ENCODE assay signal across 9 mouse cellular contexts in the genomic region with DNA sequence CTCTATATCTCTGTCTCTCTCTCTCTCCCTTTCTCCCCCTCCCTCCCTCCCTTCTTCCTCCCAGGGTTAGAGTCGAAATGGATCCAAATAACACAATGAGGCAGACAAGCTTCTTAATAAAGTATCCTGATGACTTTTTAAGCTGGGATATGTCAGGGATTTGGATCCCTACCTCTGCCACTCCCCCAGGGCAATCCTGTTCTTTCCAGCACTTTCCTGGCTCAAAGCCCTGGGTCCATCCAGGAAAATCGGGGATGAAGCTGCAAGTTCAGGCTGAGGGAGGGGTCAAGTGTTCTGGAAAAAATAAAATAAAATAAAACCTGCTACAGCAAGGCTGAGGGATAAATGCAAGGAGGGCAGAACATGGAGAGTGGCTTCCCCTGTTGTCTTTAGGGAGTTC. TPM values are rescaled to one million over a fixed set of nuclear protein-coding genes. Genes with fewer than 3 reads are reported as not detected.
DNase-seq lines count a peak whose midpoint lies in the region; ATAC-seq and TF ChIP-seq lines count a peak whose summit lies in the region.
"Had no signal": no experiment of that assay in that cellular context is flagged by ENCODE, and none has a peak within 500 bp of the region (broad histone marks: within the 10 kb centered on the region; RNA-seq: fewer than 3 reads in every experiment).

No protein-coding gene starts in this region.

- WGBS in kidney, postnatal 0 days: 37% methylated on average over 2 of the region's 2 CpGs
- 33% methylated on average over 2 of the region's 2 CpGs for WGBS in kidney, adult 2 months
- 31% methylated on average over 2 of the region's 2 CpGs for WGBS in intestine, embryonic 15.5 days

- TF ChIP-seq POLR2A in kidney, adult 2 months (IDR thresholded peaks at IDR 0.05; ENCODE audit: low read depth, low read length): no peak

- peak; percentile 47 for DNase-seq in kidney, postnatal 0 days (ENCODE audit: low spot score)
- no peak for DNase-seq in kidney, adult 2 months
- DNase-seq in heart, adult 8-10 months (ENCODE audit: low spot score): peak; percentile 66
- DNase-seq in lung, postnatal 4 days: peak; percentile 35 to 74
- no peak for DNase-seq in urinary bladder, postnatal 36 days (ENCODE audit: low spot score in 2 of 2)
- no peak for DNase-seq in spleen, postnatal 4 days (ENCODE audit: low spot score in 2 of 2)
- no peak for DNase-seq in embryo, embryonic 10 days (ENCODE audit: low spot score)

- no peak overlapping the region for H3K9ac ChIP-seq in kidney, postnatal 0 days (ENCODE audit: low read depth, low read length)
- no peak overlapping the region for H3K9ac ChIP-seq in intestine, embryonic 15.5 days
- H3K9ac ChIP-seq: liver, embryonic 15.5 days had no signal

- TF ChIP-seq CTCF in kidney, postnatal 0 days (IDR thresholded peaks at IDR 0.05; ENCODE audit: low read depth): no peak
- TF ChIP-seq CTCF in kidney, adult 2 months (conservative IDR thresholded peaks at IDR 0.05; ENCODE audit: insufficient read depth, insufficient read length, low read depth, low read length): no peak

- no peak for ATAC-seq in kidney, postnatal 0 days (replicated peaks; ENCODE audit: low FRiP score, low read depth)
- no peak for ATAC-seq in intestine, embryonic 15.5 days

- peaks cover 8% of the 10 kb centered on the region; the same call in 1 of the 2 replicates for H3K4me1 ChIP-seq in kidney, postnatal 0 days (replicated peaks; ENCODE audit: insufficient read depth, low read length)
- H3K4me1 ChIP-seq in kidney, adult 2 months (ENCODE audit: control insufficient read depth, insufficient read depth, low read length): no peaks in the 10 kb centered on the region
- H3K4me1 ChIP-seq in intestine, embryonic 15.5 days (replicated peaks): peaks cover 14% of the 10 kb centered on the region
- H3K4me1 ChIP-seq: liver, embryonic 15.5 days had no signal

- no peak overlapping the region for H3K4me2 ChIP-seq in kidney, postnatal 0 days (ENCODE audit: low read length)
- H3K4me2 ChIP-seq in intestine, embryonic 15.5 days (replicated peaks): no peak overlapping the region
- H3K4me2 ChIP-seq: liver, embryonic 15.5 days had no signal

- H3K27ac ChIP-seq in kidney, postnatal 0 days: peak overlapping the region; percentile 71
- no peak overlapping the region for H3K27ac ChIP-seq in kidney, adult 2 months (ENCODE audit: insufficient read depth, low read depth, low read length)
- H3K27ac ChIP-seq in intestine, embryonic 15.5 days: peak overlapping the region; percentile 89
- H3K27ac ChIP-seq: liver, embryonic 15.5 days had no signal

- no peaks in the 10 kb centered on the region for H3K27me3 ChIP-seq in kidney, postnatal 0 days (ENCODE audit: insufficient read depth, low read length)
- no peaks in the 10 kb centered on the region for H3K27me3 ChIP-seq in kidney, adult 2 months (replicated peaks; ENCODE audit: control insufficient read depth, insufficient read depth, low read length)
- H3K27me3 ChIP-seq in intestine, embryonic 15.5 days (replicated peaks): no peaks in the 10 kb centered on the region
- H3K27me3 ChIP-seq: liver, embryonic 15.5 days had no signal

- no peak overlapping the region for H3K4me3 ChIP-seq in kidney, postnatal 0 days (replicated peaks; ENCODE audit: low read depth, low read length)
- H3K4me3 ChIP-seq in kidney, adult 2 months (ENCODE audit: insufficient read depth, low read depth, low read length): no peak overlapping the region
- H3K4me3 ChIP-seq in intestine, embryonic 15.5 days (replicated peaks): no peak overlapping the region
- H3K4me3 ChIP-seq: liver, embryonic 15.5 days had no signal

- no peaks in the 10 kb centered on the region for H3K9me3 ChIP-seq in kidney, postnatal 0 days (replicated peaks; ENCODE audit: low read length)
- no peaks in the 10 kb centered on the region for H3K9me3 ChIP-seq in intestine, embryonic 15.5 days
- H3K9me3 ChIP-seq: liver, embryonic 15.5 days had no signal

- no peaks in the 10 kb centered on the region for H3K36me3 ChIP-seq in kidney, postnatal 0 days (ENCODE audit: insufficient read depth, low read length)
- H3K36me3 ChIP-seq in kidney, adult 2 months (ENCODE audit: control insufficient read depth, insufficient read depth, low read length): no peaks in the 10 kb centered on the region
- H3K36me3 ChIP-seq in intestine, embryonic 15.5 days: no peaks in the 10 kb centered on the region
- H3K36me3 ChIP-seq: liver, embryonic 15.5 days had no signal

RNA-seq across cellular contexts. Expression of a gene that starts 49.7 kb away (rescaled TPM):
- polyA plus RNA-seq in kidney, postnatal 0 days (2015; fragmentation: Nextera tagmentation; extraction: Ambion mirVana): 72.0 and 77.3 TPM in 2 replicates
- polyA plus RNA-seq in kidney, adult 2 months (2012; rRNA removed): 79.8 and 80.8 TPM in 2 replicates
- total RNA-seq in heart, adult 8-10 months (2022): 10 to 100 TPM; 74.9 to 84.2 (median 79.7) TPM
- polyA plus RNA-seq in intestine, embryonic 15.5 days (2015; fragmentation: Nextera tagmentation; extraction: Ambion mirVana): 94.3 and 95.4 TPM in 2 replicates

Comparison
In these comparisons a context has a peak if more than half of its experiments do, and no peak if none do; other contexts are left out.
1. DNase-seq: peak in kidney, postnatal 0 days (single experiment), heart, adult 8-10 months (single experiment) and lung, postnatal 4 days (2 of 2); none in kidney, adult 2 months (single experiment), urinary bladder, postnatal 36 days (0 of 2), spleen, postnatal 4 days (0 of 2) and embryo, embryonic 10 days (single experiment).